Mouse (Mus musculus) spleen, postnatal 4 days (tissue): ENCODE results near the gene Synm.
A peak's percentile ranks its signal among the peaks of the same experiment; 100 is the strongest.

Source experiments
- DNase-seq, 2 experiments: peaks; one replicate each; pipeline ENCODE4 v3.0.0; 2022; ENCODE audit warnings: low spot score in 2 of 2

Gene Synm

DNA sequence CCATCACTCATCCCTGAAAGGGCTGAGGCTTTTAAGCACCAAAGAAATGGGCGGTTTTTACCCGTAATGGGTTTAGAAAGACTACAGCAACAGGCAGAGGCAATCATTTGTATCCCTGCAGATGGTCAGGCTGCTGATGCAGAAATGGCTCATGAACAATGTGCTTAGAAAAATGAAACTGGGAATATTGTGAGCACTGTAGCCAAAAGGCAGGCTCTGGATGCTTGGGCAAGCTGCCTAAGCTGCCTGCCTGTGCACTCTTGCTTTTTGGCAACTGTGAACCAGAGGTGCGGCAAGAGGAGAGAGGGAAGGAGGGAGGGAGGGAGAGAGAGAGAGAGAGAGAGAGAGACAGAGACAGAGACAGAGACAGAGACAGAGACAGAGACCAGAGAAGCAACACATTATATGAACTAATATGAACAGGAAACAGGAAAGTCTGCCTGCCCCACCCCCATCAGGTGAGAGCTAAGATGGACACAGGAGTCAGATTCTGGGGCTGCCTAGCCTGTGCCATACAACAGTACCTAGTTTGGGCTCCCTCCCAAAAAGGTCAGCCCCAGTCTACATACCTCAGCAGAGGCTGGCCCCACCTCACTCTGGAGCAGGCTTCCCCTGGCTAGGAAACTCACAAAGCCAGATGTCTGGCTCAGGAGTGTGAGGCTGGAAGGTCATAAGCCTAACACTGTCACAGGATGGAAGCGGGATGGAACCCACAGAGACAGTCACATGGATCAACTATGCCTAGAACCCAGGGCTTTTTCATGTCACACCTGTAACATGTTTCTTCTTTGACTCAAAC, 9.9 kb downstream of the Synm start:
- DNase-seq: no peak

DNA sequence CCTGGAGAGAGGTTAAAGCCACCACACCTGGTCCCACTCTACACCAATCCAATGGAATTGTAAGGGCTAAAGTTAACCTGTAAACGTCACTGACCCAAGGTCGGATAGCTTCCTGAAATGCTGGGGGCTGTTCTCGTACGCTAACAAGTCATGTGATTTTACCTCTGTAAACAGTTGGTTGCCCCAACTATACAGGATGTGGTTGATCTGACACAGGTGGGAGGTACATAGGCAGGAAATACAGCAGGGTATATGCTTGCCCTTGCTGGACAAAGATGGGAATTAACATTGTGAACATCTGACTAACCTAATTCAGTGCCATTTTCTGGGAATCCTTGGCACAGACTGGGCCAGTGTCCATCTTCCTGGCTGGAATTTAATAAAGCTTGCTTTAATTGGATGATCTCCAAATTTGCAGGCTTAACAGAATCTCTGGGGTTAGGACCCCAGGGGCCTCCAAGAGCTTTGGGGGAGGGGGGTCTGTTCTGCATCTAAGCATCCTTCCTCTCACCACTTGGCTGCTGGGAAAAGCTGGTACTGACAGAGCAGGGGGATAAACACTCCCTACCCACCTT, 11.7 kb downstream of the Synm start:
- DNase-seq: no peak

DNA sequence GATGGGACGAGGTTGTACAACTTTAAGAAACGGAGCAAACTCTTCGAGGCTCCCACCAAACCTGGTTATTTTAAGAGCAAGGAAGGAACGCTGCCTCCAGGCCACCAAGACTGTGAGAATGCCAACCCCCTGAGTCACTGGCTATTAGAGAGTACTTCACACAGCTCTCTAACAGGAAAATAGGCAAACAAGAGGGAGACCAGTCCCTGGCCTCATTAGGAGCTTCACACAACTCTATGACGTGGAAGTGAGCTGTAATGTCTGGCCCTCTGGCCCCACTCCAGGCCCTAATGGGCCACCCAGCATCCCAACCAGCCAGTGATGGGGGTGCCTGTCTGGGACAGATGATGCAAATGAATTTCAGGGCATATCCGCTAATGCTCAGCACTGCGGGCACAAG, 17.8 kb downstream of the Synm start:
- no peak for DNase-seq

DNA sequence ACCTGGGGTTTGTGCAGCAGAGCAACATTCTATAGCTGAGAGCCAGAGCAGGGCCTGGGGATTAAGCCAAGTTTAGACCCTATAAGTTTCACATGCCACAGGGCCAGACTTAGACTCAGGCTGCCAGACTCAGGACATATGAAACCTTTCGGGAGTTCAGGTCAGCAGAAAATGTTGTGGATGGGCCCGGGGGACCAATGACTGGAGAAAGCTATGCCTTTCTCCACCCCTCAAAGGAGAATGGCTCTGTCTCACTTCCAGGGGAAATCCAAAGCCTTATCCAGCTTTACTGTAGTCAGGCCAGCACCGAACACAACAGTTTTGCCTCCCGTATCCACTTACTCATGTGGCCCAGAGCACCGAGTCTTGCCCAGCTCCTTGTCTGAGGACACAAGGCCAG, 18.7 kb downstream of the Synm start:
- DNase-seq: no peak

DNA sequence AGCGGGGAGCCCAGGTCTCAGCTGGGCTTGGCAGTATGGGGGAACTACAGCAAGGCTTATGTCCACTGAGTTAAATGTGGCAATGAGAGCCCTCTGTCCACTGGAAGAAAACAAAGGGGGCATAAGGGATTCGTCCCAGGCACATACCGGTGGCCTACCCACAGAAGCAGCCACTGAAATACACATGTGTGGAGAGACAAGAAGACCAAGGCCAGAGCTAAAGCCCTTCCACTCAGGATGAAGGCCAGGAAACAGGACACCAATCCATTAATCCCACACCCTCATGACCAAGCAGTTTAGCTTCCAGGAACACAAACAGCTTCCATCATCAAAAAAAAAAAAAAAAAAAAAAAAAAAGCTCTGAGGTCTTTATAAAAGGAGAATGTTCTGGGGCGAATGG, 19.2 kb downstream of the Synm start:
- no peak for DNase-seq

DNA sequence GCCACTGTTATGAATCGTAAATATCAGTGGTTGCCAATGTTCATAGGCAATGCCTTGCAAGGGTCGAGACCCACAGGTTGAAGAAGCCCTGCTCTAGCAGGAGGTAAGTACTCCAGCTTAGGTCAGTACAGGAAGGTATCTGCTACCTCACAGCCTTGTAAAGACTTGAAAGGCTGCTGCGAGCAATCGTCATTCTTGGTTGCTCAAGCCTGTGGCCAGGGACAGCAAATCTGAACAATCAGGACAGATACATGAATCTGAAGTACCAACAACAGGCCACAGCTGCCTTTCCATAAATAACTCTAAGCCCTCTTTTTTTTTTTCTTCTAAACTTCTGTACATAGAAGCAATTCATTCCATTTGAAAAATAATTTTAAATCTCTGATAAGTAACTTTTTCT, 27.3 kb downstream of the Synm start:
- no peak for DNase-seq

DNA sequence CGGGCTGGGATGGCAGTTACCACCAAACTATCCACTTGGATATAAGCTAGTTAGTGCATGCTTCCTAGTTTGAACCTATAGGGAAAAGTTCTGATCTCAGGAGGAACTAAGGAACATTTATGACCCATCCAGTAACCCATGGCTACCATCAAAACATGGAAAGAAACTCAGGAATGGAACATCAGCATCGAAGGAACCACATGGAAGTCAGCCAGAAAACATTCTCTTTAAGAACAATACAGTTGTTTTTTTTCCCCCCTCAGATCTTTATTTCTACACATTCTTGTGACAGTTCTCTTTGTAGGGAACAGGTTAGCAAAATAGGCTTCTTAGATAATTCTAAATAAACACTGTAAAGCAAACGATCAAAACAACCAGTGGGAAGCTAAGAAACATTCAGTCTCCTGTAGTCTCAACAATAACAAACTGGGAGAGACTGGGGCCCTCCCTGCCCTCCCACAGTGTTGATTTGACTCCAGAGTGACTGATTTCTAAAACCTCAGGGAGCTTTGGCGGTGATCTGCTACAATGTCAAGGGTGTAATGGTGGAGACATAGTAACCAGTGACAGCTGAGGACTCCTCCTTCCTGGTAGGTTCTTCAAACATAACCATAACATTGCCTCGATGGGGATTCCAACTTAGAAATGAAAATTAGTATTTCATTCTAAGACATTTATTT, 29.0 kb downstream of the Synm start:
- DNase-seq: no peak

DNA sequence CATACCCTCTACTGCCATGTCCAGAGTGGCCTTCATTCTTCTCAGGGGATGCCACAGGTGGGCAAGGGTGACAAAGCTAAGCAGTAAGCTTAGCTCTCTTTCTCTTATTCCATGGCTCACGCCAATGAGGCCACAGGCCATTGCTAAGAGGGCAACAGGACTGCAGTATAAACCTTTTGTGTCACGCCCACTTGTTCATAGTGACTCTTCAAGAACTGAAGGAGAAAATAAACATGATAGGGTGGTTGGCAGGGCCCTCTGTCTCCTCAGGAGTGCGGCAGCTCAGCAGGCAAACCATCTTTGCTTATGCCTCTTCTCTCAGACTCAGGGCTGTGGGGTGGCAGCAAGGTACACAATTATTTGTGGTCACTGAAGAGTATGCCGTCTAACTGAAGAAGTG, 30.7 kb downstream of the Synm start:
- DNase-seq: no peak

DNA sequence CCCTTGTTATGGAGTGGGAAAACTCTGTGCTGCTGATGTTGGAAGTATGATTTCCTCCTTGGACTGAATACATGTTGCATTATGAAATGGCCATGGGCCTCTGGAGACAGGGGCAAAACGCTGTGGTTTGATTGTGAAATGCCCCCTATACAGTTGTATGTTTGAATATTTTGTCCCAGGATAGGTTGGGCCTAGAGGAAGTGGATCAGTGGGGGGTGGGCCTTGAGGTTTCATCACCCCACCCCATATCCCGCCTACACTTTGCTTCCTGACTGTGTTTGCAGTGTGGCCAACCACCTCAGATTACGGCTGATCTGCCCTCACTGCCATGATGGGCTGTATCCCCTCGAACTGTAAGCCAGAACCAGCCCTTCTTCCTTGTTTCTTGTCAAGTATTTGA, 31.3 kb downstream of the Synm start:
- DNase-seq: no peak

DNA sequence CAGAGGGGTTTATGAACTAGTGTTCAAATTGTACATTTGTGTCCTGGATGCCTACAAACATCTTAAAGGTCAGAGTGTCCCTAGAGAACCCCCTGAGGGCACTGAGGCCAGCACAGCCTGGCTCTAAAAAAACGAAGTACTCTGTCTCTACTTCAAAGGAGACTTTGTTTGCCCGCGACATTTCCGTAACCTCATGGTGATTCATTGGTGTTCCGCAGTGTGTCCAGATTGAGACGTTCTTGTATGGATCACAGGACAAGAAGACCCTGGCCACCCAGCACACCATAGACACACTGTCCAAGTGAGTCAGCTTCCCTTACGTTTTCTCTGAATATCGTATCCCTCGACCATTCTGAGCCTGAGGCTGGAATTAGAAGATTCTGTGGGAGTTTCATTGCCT, 34.5 kb downstream of the Synm start:
- DNase-seq: no peak

DNA sequence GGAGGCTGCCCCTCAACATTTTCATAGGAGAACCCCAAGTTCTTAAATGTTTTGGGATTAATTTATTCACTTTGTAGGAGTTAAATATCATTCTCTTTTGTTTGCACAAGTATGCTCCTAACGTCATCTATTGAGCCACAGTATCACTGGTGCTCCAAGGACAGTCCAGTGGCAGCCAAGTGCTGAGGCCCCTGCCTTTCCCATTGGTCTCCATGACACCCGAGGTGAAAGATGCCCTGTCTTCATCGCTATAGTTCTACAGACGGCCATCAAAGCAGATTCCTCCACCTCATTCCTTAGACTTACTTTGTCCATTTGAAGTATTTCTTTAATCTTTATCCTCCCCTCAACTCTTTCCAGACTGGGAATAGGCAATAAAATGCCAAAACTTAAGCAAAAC, 35.0 kb downstream of the Synm start:
- DNase-seq: no peak

DNA sequence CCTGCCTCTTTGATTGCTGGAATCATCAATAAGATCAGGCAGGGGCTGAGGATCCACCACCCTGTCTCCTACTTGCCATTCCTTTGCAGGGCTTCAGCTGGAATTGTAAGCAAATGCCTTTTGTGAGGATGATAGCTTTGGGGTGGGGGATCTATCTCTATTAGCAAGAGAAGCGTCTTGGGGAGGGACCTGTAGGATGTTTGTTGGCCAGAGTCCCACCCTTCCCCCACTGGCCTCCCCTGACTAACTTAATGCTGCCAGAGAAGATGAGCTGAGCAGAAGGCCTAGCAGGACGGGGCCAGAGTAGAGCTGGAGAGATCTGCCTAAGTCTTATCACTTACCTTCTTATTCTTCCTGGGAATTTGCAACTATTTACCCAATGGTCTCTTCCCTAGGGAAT, 37.4 kb downstream of the Synm start:
- DNase-seq: no peak

DNA sequence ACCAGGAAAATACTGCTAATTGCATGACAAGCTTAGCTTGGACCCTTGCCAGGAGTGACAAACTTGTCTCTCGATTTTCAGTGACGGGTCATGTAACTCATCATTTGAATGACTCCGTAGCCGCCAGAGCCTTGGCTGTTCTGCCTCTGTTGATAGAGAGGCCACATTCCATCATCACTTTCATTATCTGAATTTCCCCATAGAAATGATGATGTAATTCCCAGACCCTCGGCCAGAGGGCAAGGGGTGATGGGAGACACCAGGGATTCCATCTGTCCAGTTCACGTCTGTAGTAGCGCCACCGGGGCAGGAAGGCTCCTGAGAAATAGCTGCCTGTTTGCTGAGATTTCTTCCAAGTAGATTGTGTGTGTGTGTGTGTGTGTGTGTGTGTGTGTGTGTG, 40.7 kb downstream of the Synm start:
- no peak for DNase-seq

DNA sequence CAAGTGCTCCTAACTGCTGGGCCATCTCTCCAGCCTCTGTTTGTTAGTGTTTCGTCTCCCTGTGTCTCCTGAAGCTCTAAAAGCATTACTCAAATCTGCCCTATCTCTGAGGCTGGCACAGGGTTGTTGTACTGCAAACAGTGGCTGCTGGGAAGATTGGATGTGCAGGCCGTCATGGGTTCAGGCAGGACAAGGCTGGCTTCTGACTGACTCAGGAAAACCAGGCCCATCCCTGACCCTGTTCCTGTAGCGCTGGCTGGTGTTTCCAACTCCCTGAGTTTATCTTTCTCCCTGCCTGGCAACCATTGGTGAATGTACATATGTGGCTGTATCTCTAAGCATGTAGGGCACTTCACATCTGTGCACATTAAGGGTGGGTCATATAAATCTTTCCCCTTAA, 42.0 kb downstream of the Synm start:
- DNase-seq: no peak

DNA sequence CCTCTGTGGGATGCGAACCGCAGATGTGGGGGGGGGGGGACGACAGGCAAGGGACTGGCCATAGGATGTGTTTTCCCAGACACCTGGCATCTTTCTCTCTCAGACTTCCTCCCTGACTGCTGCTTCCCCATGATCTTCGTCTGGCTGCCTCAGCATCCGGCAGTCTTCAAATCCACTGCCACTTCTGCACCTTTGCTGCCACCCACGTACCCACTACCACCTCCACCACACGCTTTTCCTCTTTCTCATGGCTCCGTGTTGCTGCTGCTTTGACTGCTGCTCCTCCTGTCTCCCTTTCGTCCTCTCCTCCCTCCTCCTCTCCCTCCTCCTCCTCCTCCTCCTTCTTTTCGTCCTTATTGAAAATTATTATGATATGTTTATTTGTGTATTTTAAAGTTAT, 42.6 kb downstream of the Synm start:
- DNase-seq: no peak

DNA sequence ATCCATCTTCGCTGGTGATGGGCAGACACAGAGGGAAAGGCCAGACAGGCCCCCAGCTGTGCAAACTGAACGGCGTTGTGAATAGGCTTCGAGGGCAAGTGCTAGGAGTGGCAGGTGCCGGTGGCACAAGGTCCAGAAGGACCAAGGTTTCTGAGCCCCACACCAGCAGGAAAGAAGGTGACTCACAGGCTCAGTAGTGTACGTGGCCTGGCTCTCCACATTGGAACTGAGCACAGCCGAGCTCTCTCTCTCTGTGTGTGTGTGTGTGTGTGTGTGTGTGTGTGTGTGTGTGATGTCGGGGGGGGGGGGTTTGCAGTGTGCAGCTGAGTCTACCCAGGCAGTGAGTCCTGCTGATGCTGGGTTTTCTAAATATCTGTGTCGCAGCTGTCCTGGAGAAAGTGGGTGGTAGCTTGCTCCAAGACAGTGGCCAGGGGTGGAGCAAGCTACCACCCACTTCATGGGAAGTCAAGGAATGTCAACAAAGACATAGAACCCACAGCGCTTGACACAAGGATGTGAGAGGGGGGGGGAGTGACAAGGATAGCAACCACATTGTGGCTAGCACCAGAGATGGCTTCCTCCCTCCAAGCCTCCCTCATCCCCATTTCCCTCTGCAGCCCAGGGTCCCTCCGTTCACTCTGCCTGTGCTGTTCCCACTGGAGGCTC, 43.2 kb downstream of the Synm start:
- no peak for DNase-seq

DNA sequence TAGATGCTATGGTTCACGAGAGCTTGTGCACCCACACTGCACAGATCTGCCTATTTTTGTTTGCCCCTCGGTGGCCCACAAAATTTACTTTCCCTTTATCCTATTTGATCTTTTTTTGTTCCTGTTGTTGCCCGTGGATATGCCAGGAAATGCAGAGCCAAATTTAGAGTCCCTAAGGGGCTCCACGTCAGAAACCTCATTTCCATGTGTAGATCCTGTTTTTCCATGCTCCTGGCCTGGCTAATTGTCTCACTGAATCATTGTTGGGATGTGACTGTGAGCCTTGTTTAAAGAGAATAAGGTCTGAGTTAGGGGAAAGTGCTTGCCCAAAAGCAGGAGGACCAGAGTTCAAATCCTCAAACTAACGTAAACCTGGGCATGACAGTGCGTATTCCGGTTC, 44.4 kb downstream of the Synm start:
- DNase-seq: no peak

DNA sequence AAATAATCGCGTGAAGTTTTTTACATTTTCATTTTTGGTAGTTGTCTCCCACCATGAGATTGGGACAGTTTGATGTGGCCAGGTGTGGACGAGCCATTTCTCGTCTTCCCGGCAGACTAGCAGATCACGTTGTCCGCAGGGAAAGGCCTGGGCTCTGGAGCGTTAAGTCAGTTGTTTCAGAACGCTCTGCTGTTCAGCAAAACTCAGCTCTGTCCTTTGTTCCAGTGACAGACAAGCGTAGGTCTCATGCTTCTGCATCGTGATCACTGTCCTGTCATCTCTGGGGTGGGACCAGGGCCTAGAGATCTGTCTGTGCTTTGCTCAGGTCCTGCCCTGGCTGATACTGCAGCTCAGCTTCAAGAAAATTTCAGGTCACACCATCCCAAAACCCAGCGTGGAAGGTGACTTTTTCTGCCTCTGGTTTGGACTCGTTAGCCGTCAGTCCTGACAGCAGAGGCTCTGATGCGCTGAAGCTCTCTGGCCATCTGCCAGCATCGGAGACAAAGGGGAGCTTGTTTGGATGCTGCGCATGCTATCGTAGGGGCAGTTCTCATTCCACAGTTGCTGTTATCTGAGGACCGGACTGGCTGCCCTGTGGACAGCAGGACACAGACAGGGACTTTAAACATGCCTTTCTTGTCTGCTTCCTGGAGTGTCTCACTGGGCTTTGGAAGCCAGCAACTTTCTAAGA, 45.6 kb downstream of the Synm start:
- DNase-seq: no peak

DNA sequence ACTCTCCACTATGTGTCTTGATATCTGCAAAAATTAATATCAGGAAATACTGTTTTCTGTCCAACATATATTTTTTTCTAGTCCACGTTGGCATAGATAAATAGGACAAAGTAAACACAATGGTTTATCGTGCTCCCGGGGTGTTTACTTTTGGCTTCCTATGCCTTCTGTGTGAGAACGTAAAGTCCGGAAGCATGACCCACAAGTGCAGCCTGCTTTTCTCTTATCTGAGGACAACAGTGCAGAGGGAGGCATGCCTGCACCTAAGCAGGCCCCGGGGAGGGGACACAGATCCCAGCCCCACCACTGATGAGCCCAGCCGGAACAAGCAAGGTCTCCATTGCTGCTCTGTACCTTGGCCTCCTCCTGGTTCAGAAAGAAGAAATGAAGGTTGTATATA, 49.3 kb downstream of the Synm start:
- DNase-seq: no peak

DNA sequence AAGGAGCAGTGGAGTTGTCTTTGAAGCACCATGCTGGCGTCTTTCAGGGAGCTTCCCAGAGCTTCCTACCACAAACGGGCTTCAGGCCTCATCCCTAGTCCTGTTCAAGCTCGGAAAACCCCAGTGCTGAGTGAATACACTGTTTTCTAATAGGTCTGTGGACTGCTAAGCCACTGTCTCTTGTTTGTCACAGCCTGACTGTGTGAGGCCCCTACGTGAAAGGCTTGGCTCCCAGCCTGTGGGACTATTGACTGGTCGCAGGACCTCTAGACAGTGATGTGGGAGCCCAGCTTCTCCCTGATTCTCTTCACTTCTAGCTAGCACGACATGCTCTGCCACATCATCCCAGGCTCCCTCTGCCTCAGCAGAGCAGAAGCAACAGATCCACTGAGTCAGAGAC, 51.4 kb downstream of the Synm start:
- DNase-seq: no peak

DNA sequence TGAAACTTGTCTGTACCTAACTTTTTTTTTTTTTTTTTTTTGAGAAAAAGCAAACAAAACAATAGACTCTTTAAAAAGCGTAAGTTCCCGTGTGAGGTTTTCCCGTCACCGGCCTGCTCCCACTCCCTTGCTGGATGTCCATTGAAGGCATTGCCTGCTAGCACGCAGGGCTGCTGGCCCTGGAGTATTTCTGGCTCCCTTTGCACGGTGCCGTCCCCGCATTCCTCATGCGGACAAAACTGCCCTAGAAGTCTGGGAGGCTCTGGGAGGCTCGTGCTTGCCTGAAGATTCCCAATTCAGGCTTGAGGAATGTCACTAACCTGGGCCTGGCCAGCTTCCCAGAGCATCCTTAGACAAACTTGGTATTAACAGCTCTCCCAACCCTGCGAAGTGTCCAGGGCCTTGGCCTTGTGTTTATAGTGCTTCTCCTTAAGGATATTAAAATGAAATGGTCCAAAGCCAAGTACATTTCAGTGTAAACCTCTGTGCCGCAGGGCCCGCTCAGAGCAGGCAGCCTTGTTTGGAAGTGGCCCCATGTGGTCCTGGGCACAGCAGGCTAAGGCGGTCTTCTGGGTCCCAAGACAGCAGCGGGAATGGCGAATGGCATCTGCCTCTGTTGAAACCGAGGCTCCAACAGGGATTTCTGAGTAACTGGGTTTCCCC, 58.2 kb downstream of the Synm start:
- no peak for DNase-seq

DNA sequence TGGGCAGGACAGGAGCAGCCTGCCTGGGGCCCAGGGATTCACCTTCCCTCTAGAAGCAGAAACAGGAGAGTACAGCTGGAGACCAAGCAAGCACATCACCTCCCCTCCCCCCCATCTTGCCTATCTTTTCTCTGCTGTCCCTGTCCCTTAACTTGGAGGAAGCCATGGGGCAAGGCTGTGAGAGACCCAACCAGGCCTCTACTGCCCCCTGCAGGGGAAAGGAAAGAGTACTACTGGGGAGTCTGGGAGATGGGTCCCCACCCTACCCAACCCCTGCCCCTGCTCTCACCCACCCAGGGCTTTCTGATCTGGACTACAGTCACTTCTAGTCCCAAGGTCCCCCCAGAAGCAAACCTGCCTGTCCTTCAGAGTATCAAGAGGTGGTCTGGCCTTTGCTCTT, 58.7 kb downstream of the Synm start:
- DNase-seq: peak; percentile 18 to 66
